Mouse (Mus musculus): ENCODE data around the gene Nub1. TPM values are rescaled to one million over a fixed set of nuclear protein-coding genes. Genes with fewer than 3 reads are reported as not detected.

Gene Nub1
- polyA plus RNA-seq, 1 experiment: 37.7 TPM

- H3K4me1 ChIP-seq: peaks cover 54% of the 10 kb centered on the region
- no peak for TF ChIP-seq GATA1 (IDR thresholded peaks at IDR 0.05; ENCODE audit: borderline replicate concordance, low read length)
- no peak for TF ChIP-seq FLI1 (IDR thresholded peaks at IDR 0.05; ENCODE audit: low read length)
- no peaks in the 10 kb centered on the region for H3K36me3 ChIP-seq (replicated peaks; ENCODE audit: low read length)
- peaks cover 60% of the 10 kb centered on the region for H3K27me3 ChIP-seq (replicated peaks)
- H3K9me3 ChIP-seq: peaks cover 10% of the 10 kb centered on the region; the same call in 1 of the 2 replicates
- no peak overlapping the region for H3K4me3 ChIP-seq (replicated peaks)
These were observed 38.4 kb downstream of the Nub1 start for GRCm38 (mm10) chr5:24723527-24724269.

GRCm38 (mm10) chr5:24724270-24724634 is 38.9 kb downstream of the Nub1 start:
- Histone ChIP-seq H3K4me3 (replicated peaks) (no peak overlapping the region), H3K27me3 (replicated peaks) (peaks cover 59% of the 10 kb centered on the region), H3K36me3 (replicated peaks; ENCODE audit: low read length) (no peaks in the 10 kb centered on the region), H3K4me1 (peaks cover 51% of the 10 kb centered on the region), H3K9me3 (peaks cover 12% of the 10 kb centered on the region)
- no peak for TF ChIP-seq FLI1 (IDR thresholded peaks at IDR 0.05; ENCODE audit: low read length)
- TF ChIP-seq GATA1 (IDR thresholded peaks at IDR 0.05; ENCODE audit: borderline replicate concordance, low read length): no peak

- peaks cover 62% of the 10 kb centered on the region for H3K27me3 ChIP-seq (replicated peaks)
- TF ChIP-seq GATA1 (IDR thresholded peaks at IDR 0.05; ENCODE audit: borderline replicate concordance, low read length): no peak
- TF ChIP-seq FLI1 (IDR thresholded peaks at IDR 0.05; ENCODE audit: low read length): no peak
- no peaks in the 10 kb centered on the region for H3K36me3 ChIP-seq (replicated peaks; ENCODE audit: low read length)
- H3K9me3 ChIP-seq: peaks cover 18% of the 10 kb centered on the region
- H3K4me1 ChIP-seq: peaks cover 49% of the 10 kb centered on the region
- no peak overlapping the region for H3K4me3 ChIP-seq (replicated peaks)
These were observed 39.5 kb downstream of the Nub1 start for GRCm38 (mm10) chr5:24724805-24725204.

- no peak for TF ChIP-seq FLI1 (IDR thresholded peaks at IDR 0.05; ENCODE audit: low read length)
- no peak for TF ChIP-seq GATA1 (IDR thresholded peaks at IDR 0.05; ENCODE audit: borderline replicate concordance, low read length)
These were observed 40.6 kb downstream of the Nub1 start for GRCm38 (mm10) chr5:24725897-24726296.

GRCm38 (mm10) chr5:24726901-24727836 is 41.8 kb downstream of the Nub1 start:
- Histone ChIP-seq H3K4me1 (peaks cover 51% of the 10 kb centered on the region), H3K36me3 (replicated peaks; ENCODE audit: low read length) (no peaks in the 10 kb centered on the region), H3K27me3 (replicated peaks) (peaks cover 79% of the 10 kb centered on the region), H3K4me3 (replicated peaks) (no peak overlapping the region), H3K9me3 (peaks cover 17% of the 10 kb centered on the region)
- TF ChIP-seq FLI1 (IDR thresholded peaks at IDR 0.05; ENCODE audit: low read length) (no peak), GATA1 (IDR thresholded peaks at IDR 0.05; ENCODE audit: borderline replicate concordance, low read length) (no peak)

More at GRCm38 (mm10) chr5:24725897-24726296, 40.6 kb downstream of the Nub1 start:
- H3K4me3 ChIP-seq (replicated peaks): no peak overlapping the region
- H3K36me3 ChIP-seq (replicated peaks; ENCODE audit: low read length): no peaks in the 10 kb centered on the region
- peaks cover 27% of the 10 kb centered on the region for H3K9me3 ChIP-seq
- peaks cover 72% of the 10 kb centered on the region for H3K27me3 ChIP-seq (replicated peaks)
- peaks cover 54% of the 10 kb centered on the region for H3K4me1 ChIP-seq

- peaks cover 46% of the 10 kb centered on the region for H3K4me1 ChIP-seq
- H3K27me3 ChIP-seq (replicated peaks): peaks cover 76% of the 10 kb centered on the region
- H3K9me3 ChIP-seq: peaks cover 17% of the 10 kb centered on the region
- H3K36me3 ChIP-seq (replicated peaks; ENCODE audit: low read length): no peaks in the 10 kb centered on the region
- peak overlapping the region; percentile 73 for H3K4me3 ChIP-seq (replicated peaks)
- TF ChIP-seq GATA1 (IDR thresholded peaks at IDR 0.05; ENCODE audit: borderline replicate concordance, low read length) (no peak), FLI1 (IDR thresholded peaks at IDR 0.05; ENCODE audit: low read length) (no peak)
These were observed 44.6 kb downstream of the Nub1 start for GRCm38 (mm10) chr5:24729797-24730487.

GRCm38 (mm10) chr5:24730488-24730871 is 45.1 kb downstream of the Nub1 start, which contains the start of gene Wdr86:
Gene Wdr86, minus strand, starts transcription at chr5:24730727.
- peaks cover 72% of the 10 kb centered on the region for H3K27me3 ChIP-seq (replicated peaks)

GRCm38 (mm10) chr5:24730986-24731385 is 45.7 kb downstream of the Nub1 start:
- no peaks in the 10 kb centered on the region for H3K36me3 ChIP-seq (replicated peaks; ENCODE audit: low read length)
- peaks cover 38% of the 10 kb centered on the region for H3K4me1 ChIP-seq
- H3K4me3 ChIP-seq (replicated peaks): no peak overlapping the region

More at GRCm38 (mm10) chr5:24730488-24730871, 45.1 kb downstream of the Nub1 start, which contains the start of gene Wdr86:
- peaks cover 43% of the 10 kb centered on the region for H3K4me1 ChIP-seq
- peaks cover 17% of the 10 kb centered on the region for H3K9me3 ChIP-seq
- no peaks in the 10 kb centered on the region for H3K36me3 ChIP-seq (replicated peaks; ENCODE audit: low read length)
- TF ChIP-seq FLI1 (IDR thresholded peaks at IDR 0.05; ENCODE audit: low read length): no peak
- TF ChIP-seq GATA1 (IDR thresholded peaks at IDR 0.05; ENCODE audit: borderline replicate concordance, low read length): no peak
- peak within 1 kb of the TSS; percentile 73 for H3K4me3 ChIP-seq (replicated peaks)

GRCm38 (mm10) chr5:24733134-24733533 is 47.8 kb downstream of the Nub1 start:
- Histone ChIP-seq H3K27me3 (replicated peaks) (peaks cover 58% of the 10 kb centered on the region), H3K4me1 (peaks cover 36% of the 10 kb centered on the region)

More at GRCm38 (mm10) chr5:24730986-24731385, 45.7 kb downstream of the Nub1 start:
- TF ChIP-seq FLI1 (IDR thresholded peaks at IDR 0.05; ENCODE audit: low read length) (no peak), GATA1 (IDR thresholded peaks at IDR 0.05; ENCODE audit: borderline replicate concordance, low read length) (no peak)
- Histone ChIP-seq H3K27me3 (replicated peaks) (peaks cover 67% of the 10 kb centered on the region), H3K9me3 (peaks cover 17% of the 10 kb centered on the region)

More at GRCm38 (mm10) chr5:24733134-24733533, 47.8 kb downstream of the Nub1 start:
- Histone ChIP-seq H3K36me3 (replicated peaks; ENCODE audit: low read length) (no peaks in the 10 kb centered on the region), H3K4me3 (replicated peaks) (no peak overlapping the region), H3K9me3 (peaks cover 17% of the 10 kb centered on the region)
- TF ChIP-seq FLI1 (IDR thresholded peaks at IDR 0.05; ENCODE audit: low read length): no peak

All from megakaryocyte, embryonic 14.5 days (primary cell).